8 mouse cellular contexts compared by ENCODE assay signal in the genomic region with DNA sequence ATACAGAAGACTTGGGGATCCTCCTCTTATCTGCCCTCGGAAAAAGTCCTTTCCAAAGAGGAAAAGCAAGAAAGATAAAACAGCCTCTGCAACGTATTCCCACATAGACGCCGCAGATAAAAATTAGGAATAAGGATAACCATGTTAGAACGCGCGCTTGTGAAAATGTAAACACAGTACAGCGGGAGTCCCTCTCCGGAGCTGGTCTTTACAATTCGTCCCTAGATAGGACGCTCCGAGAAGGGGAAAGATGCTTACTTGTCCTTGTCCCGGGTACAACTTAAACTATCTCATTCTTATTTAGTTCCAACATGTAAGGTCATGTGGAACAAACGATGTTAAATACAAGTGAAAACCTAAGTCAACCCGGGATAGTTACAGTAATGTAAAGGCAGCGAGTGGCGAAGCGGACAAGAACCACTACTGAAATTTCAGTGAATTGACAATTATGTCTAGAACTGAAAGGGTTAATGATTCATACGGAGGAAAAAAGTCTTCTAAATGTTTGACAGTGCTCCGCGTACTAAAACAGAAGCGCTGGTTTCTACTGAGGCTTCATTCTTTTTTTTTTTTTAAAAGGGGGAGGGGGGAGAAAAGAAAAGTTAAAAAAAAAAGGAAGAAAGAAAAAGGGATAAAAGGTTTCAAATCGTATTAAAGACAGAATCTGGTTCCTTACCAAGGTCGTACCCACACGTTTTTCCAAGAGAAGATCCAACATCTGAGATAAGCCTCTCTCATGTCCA.
DNase-seq lines count a peak whose midpoint lies in the region; ATAC-seq and TF ChIP-seq lines count a peak whose summit lies in the region.

No protein-coding gene starts in this region.

- peak overlapping the region; percentile 63; the same call in 1 of the 2 replicates for H3K9ac ChIP-seq in ES-Bruce4 (ENCODE audit: low read depth, poor library complexity, severe bottlenecking)
- H3K9ac ChIP-seq in heart, embryonic 13.5 days, result peak overlapping the region; percentile 76
- peak overlapping the region; percentile 26; the same call in 1 of the 2 replicates for H3K9ac ChIP-seq in liver, embryonic 16.5 days (ENCODE audit: low read depth, low read length)

- no peak overlapping the region for H3K27ac ChIP-seq in ES-Bruce4 (ENCODE audit: insufficient read depth, low read length)
- H3K27ac ChIP-seq in heart, embryonic 13.5 days (replicated peaks), result peak overlapping the region; percentile 3; the same call in 1 of the 2 replicates
- no peak overlapping the region for H3K27ac ChIP-seq in liver, embryonic 16.5 days (ENCODE audit: low read length)

- no peak for TF ChIP-seq POLR2A in ES-Bruce4 (IDR thresholded peaks at IDR 0.05; ENCODE audit: insufficient read depth, low read length)

- H3K36me3 ChIP-seq in ES-Bruce4 (ENCODE audit: control insufficient read depth, insufficient read depth, low read length, poor library complexity, severe bottlenecking), result no peaks in the 10 kb centered on the region
- H3K36me3 ChIP-seq in heart, embryonic 13.5 days, result no peaks in the 10 kb centered on the region
- no peaks in the 10 kb centered on the region for H3K36me3 ChIP-seq in liver, embryonic 16.5 days (ENCODE audit: control insufficient read depth, insufficient read depth)

- TF ChIP-seq CTCF in ES-Bruce4 (IDR thresholded peaks at IDR 0.05; ENCODE audit: low read depth, low read length), result no peak

- peaks cover 3% of the 10 kb centered on the region; the same call in 1 of the 2 replicates for H3K27me3 ChIP-seq in ES-Bruce4 (ENCODE audit: control insufficient read depth, insufficient read depth, low read length, poor library complexity, severe bottlenecking)
- H3K27me3 ChIP-seq in heart, embryonic 13.5 days (replicated peaks), result peaks cover 84% of the 10 kb centered on the region
- peaks cover 29% of the 10 kb centered on the region for H3K27me3 ChIP-seq in liver, embryonic 16.5 days (ENCODE audit: control insufficient read depth, insufficient read depth, low read depth, low read length)

- no peak for ATAC-seq in heart, embryonic 13.5 days (ENCODE audit: extremely low read depth, insufficient number of reproducible peaks, low FRiP score, low TSS enrichment)
- no peak for ATAC-seq in liver, embryonic 16.5 days (ENCODE audit: low read depth)

- TF ChIP-seq EP300 in ES-Bruce4 (IDR thresholded peaks at IDR 0.05; ENCODE audit: insufficient read depth, low read depth, low read length), result no peak

- DNase-seq in heart, adult 11 months, result peak; percentile 79
- no peak for DNase-seq in heart, postnatal 4 days
- no peak for DNase-seq in right cerebral cortex, postnatal 14 days
- DNase-seq in urinary bladder, adult 2 months (ENCODE audit: low spot score), result no peak
- no peak for DNase-seq in left cerebral cortex, adult 11 months (ENCODE audit: low spot score)

- H3K9me3 ChIP-seq in ES-Bruce4 (replicated peaks; ENCODE audit: control insufficient read depth, insufficient read depth, low read length, poor library complexity, severe bottlenecking), result no peaks in the 10 kb centered on the region
- H3K9me3 ChIP-seq in heart, embryonic 13.5 days, result no peaks in the 10 kb centered on the region
- no peaks in the 10 kb centered on the region for H3K9me3 ChIP-seq in liver, embryonic 16.5 days (replicated peaks; ENCODE audit: control insufficient read depth, low read length)

- WGBS in heart, embryonic 13.5 days, result under 1% methylated on average over 25 of the region's 25 CpGs
- WGBS in liver, embryonic 16.5 days (ENCODE audit: insufficient replicate concordance), result under 1% methylated on average over 25 of the region's 25 CpGs

- H3K4me3 ChIP-seq in ES-Bruce4 (ENCODE audit: low read depth, low read length), result peak overlapping the region; percentile 66
- H3K4me3 ChIP-seq in heart, embryonic 13.5 days, result peak overlapping the region; percentile 70
- peak overlapping the region; percentile 60 for H3K4me3 ChIP-seq in liver, embryonic 16.5 days (ENCODE audit: low read depth, low read length)

- H3K4me1 ChIP-seq in ES-Bruce4 (ENCODE audit: control insufficient read depth, insufficient read depth, low read length), result peaks cover 2% of the 10 kb centered on the region
- peaks cover 29% of the 10 kb centered on the region for H3K4me1 ChIP-seq in heart, embryonic 13.5 days
- peaks cover 7% of the 10 kb centered on the region; the same call in 1 of the 2 replicates for H3K4me1 ChIP-seq in liver, embryonic 16.5 days (ENCODE audit: control insufficient read depth, low read depth, low read length)

- peak overlapping the region; percentile 98 for H3K4me2 ChIP-seq in heart, embryonic 13.5 days
- H3K4me2 ChIP-seq in liver, embryonic 16.5 days (ENCODE audit: low read depth, low read length), result peak overlapping the region; percentile 72

Comparison
In these comparisons a context has a peak if more than half of its experiments do, and no peak if none do; other contexts are left out.
1. H3K9ac ChIP-seq: peak in every context shown above with its lines; median percentile 76 in heart, embryonic 13.5 days; 63 in ES-Bruce4; 26 in liver, embryonic 16.5 days.